Mouse (Mus musculus): ENCODE data around the gene Slc35c2.

DNA sequence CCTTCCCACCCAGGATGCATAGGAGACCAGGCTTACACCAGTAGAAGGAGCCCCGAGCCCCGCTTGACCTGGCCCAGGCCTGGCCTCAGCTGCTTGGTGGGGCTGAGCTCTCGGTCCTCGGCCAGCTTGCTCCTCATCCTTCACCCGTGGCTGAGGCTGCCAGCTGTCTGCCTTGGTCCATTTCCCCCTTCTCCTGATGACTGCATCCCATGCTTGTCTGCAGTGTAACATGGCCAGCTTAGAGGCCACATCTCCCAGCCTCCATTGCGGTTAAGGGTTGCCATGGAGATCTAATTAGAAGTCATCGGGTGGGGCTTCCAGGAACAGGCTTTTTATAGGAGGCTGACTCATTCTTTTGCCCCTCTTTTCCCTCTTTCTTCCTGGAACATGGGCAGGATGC, 23.8 kb downstream of the Slc35c2 start:
- TF ChIP-seq CTCF (IDR thresholded peaks at IDR 0.05; ENCODE audit: extremely low read depth, insufficient read depth, insufficient read length, insufficient replicate concordance) (no peak), POLR2A (IDR thresholded peaks at IDR 0.05; ENCODE audit: low read depth, low read length) (no peak)

Measured in spleen, adult 2 months (tissue).